Comparison of ENCODE assay signal across 8 mouse cellular contexts in the genomic region with DNA sequence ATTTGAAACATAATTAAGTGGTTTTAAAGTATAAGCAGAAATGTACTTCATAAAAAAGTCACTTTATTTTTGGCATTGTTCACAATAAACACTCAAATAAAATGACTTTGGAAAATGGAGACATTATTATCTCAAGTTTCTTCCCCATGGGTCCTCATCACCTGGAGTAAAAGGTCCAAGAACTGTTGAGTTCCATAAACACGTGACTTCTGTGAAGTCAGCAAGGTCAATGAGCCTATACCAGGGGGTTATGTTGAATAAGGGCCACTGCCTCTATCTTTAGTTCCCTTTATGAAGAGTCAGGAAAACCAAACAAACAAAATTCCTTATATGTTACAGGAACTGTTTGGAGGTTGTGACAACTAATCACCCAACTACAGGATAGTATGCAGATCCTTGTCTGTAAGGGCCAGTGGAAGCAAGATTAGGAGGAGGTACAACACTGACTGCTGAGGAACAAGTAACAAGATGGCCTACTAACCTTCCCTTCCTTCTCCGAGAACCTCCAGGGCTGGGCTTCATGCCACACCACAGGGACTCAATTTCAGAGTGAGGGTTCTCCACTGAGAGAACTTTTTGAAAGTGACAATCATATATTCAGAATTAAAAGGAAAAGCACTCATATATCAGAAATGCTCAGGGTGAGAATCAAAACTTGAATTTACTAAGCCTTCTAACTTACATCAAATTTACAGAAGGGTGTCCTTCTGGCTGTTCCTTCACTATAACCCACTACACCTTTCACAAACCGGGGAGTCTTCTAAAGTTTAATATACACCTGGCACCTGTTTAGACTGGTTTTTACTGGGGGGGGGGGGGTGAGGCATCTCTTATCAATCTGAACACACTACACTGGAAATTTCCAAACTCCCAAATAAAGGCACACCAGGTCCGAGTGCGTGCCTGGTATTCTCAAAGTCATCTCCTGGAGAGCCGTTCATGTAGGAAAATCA.
A peak's percentile ranks its signal among the peaks of the same experiment; 100 is the strongest.
DNase-seq lines count a peak whose midpoint lies in the region; ATAC-seq and TF ChIP-seq lines count a peak whose summit lies in the region.

No protein-coding gene starts in this region.

- no peaks in the 10 kb centered on the region for H3K27me3 ChIP-seq in embryonic facial prominence, embryonic 12.5 days
- H3K27me3 ChIP-seq in intestine, postnatal 0 days (replicated peaks; ENCODE audit: control insufficient read depth, insufficient read depth, low read length) = no peaks in the 10 kb centered on the region
- H3K27me3 ChIP-seq in neural tube, embryonic 13.5 days = no peaks in the 10 kb centered on the region

- H3K4me2 ChIP-seq in embryonic facial prominence, embryonic 12.5 days (replicated peaks) = peak overlapping the region; percentile 74
- peak overlapping the region; percentile 80 for H3K4me2 ChIP-seq in intestine, postnatal 0 days (replicated peaks; ENCODE audit: low read depth)
- H3K4me2 ChIP-seq in neural tube, embryonic 13.5 days = peak overlapping the region; percentile 94

- H3K9ac ChIP-seq in embryonic facial prominence, embryonic 12.5 days = peak overlapping the region; percentile 79
- peak overlapping the region; percentile 97 for H3K9ac ChIP-seq in intestine, postnatal 0 days (ENCODE audit: low read depth, low read length)
- H3K9ac ChIP-seq in neural tube, embryonic 13.5 days = peak overlapping the region; percentile 89

- H3K4me3 ChIP-seq in embryonic facial prominence, embryonic 12.5 days = peak overlapping the region; percentile 86
- peak overlapping the region; percentile 90 for H3K4me3 ChIP-seq in intestine, postnatal 0 days (ENCODE audit: low read depth, low read length)
- peak overlapping the region; percentile 91 for H3K4me3 ChIP-seq in neural tube, embryonic 13.5 days

- no peak for TF ChIP-seq CTCF in intestine, postnatal 0 days (IDR thresholded peaks at IDR 0.05; ENCODE audit: low read depth)

- no peak for ATAC-seq in CD4-positive, CD25-positive, alpha-beta regulatory T cell, adult 4 months
- no peak for ATAC-seq in embryonic facial prominence, embryonic 12.5 days (ENCODE audit: insufficient number of reproducible peaks, insufficient read depth, low FRiP score, low TSS enrichment)
- ATAC-seq in intestine, postnatal 0 days = no peak
- no peak for ATAC-seq in neural tube, embryonic 13.5 days (ENCODE audit: low read depth)

- 48% methylated on average over 6 of the region's 6 CpGs for WGBS in embryonic facial prominence, embryonic 12.5 days
- 26% methylated on average over 6 of the region's 6 CpGs for WGBS in intestine, postnatal 0 days
- 52% methylated on average over 6 of the region's 6 CpGs for WGBS in neural tube, embryonic 13.5 days

- H3K36me3 ChIP-seq in embryonic facial prominence, embryonic 12.5 days = no peaks in the 10 kb centered on the region
- H3K36me3 ChIP-seq in intestine, postnatal 0 days (ENCODE audit: control insufficient read depth, insufficient read depth) = no peaks in the 10 kb centered on the region
- no peaks in the 10 kb centered on the region for H3K36me3 ChIP-seq in neural tube, embryonic 13.5 days

- no peaks in the 10 kb centered on the region for H3K9me3 ChIP-seq in embryonic facial prominence, embryonic 12.5 days
- no peaks in the 10 kb centered on the region for H3K9me3 ChIP-seq in intestine, postnatal 0 days (ENCODE audit: control insufficient read depth)
- H3K9me3 ChIP-seq in neural tube, embryonic 13.5 days = no peaks in the 10 kb centered on the region

- H3K4me1 ChIP-seq in embryonic facial prominence, embryonic 12.5 days = peaks cover 9% of the 10 kb centered on the region
- H3K4me1 ChIP-seq in intestine, postnatal 0 days (replicated peaks; ENCODE audit: control insufficient read depth, insufficient read depth, low read length) = no peaks in the 10 kb centered on the region
- H3K4me1 ChIP-seq in neural tube, embryonic 13.5 days (replicated peaks) = peaks cover 34% of the 10 kb centered on the region

- no peak overlapping the region for H3K27ac ChIP-seq in embryonic facial prominence, embryonic 12.5 days
- H3K27ac ChIP-seq in intestine, postnatal 0 days (ENCODE audit: low read depth, low read length) = peak overlapping the region; percentile 96; the same call in 1 of the 2 replicates
- H3K27ac ChIP-seq in neural tube, embryonic 13.5 days (replicated peaks) = no peak overlapping the region

- DNase-seq in CD4-positive, CD25-positive, alpha-beta regulatory T cell, adult 2 months (ENCODE audit: low read depth, low spot score) = peak; percentile 9
- peak; percentile 6 for DNase-seq in 3134 (ENCODE audit: extremely low read depth, insufficient read length, low spot score)
- DNase-seq in urinary bladder, adult 18-20 months (ENCODE audit: low spot score in 2 of 2) = no peak
- no peak for DNase-seq in adrenal gland, adult 8-10 months

Comparison
In these comparisons a context has a peak if more than half of its experiments do, and no peak if none do; other contexts are left out.
1. DNase-seq: peak in CD4-positive, CD25-positive, alpha-beta regulatory T cell, adult 2 months (single experiment) and 3134 (single experiment); none in urinary bladder, adult 18-20 months (0 of 2) and adrenal gland, adult 8-10 months (single experiment).
2. Peak in every context shown above with its lines, with median percentiles within 50 percentile points of each other: H3K4me2 ChIP-seq, H3K4me3 ChIP-seq and H3K9ac ChIP-seq.